Mouse (Mus musculus) forebrain, embryonic 16.5 days (tissue): ENCODE results near the gene Gm5926. TPM values are rescaled to one million over a fixed set of nuclear protein-coding genes. Genes with fewer than 3 reads are reported as not detected.
"Not testable (repeated sequence)": the region's sequence is repeated elsewhere in the genome, so short reads cannot be mapped to it uniquely, and the experiment has no call there.

Experiments
- ATAC-seq: fragments of 200-750 bp; cut with Nextera tagmentation; 2 replicates; pipeline ENCODE4 v1.8.0; 2017; ENCODE audit warnings: mild to moderate bottlenecking, moderate library complexity
- H3K27ac ChIP-seq: fragments of 300-500 bp; sonication (generic); 2 replicates; pipeline ENCODE4 v1.5.1; 2014; ENCODE audit warnings: low read length, control low read depth
- H3K27me3 ChIP-seq: fragments of 300-500 bp; sonication (generic); replicated peaks from 2 replicates; pipeline ENCODE4 v1.6.1; 2014; ENCODE audit warnings: low read length; ENCODE audit not compliant: control insufficient read depth, insufficient read depth
- H3K36me3 ChIP-seq: fragments of 300-500 bp; sonication (generic); 2 replicates; pipeline ENCODE4 v1.6.1; 2014; ENCODE audit not compliant: control insufficient read depth, insufficient read depth
- H3K4me1 ChIP-seq: fragments of 300-500 bp; sonication (generic); replicated peaks from 2 replicates; pipeline ENCODE4 v1.6.1; 2014; ENCODE audit warnings: low read length; ENCODE audit not compliant: control insufficient read depth, insufficient read depth
- H3K4me2 ChIP-seq: fragments of 300-500 bp; sonication (generic); 2 replicates; pipeline ENCODE4 v1.6.1; 2014; ENCODE audit warnings: mild to moderate bottlenecking, low read length, control low read depth
- H3K4me3 ChIP-seq: fragments of 300-500 bp; sonication (generic); replicated peaks from 2 replicates; pipeline ENCODE4 v1.5.1; 2014; ENCODE audit warnings: mild to moderate bottlenecking, low read length, control low read depth
- H3K9ac ChIP-seq: fragments of 300-500 bp; sonication (generic); replicated peaks from 2 replicates; pipeline ENCODE4 v1.6.1; 2014; ENCODE audit warnings: low read depth, low read length, control low read depth
- H3K9me3 ChIP-seq: fragments of 300-500 bp; sonication (generic); 2 replicates; pipeline ENCODE4 v1.6.1; 2016; ENCODE audit warnings: low read length; ENCODE audit not compliant: control insufficient read depth
- WGBS: fragments of 180-500 bp; shearing (Covaris S2); extraction: QIAGEN DNeasy Blood & Tissue Kit; methylation state at CpG from one replicate; pipeline ENCODE4 v1.1.7; 2014; 5-methylcytosine and 5-hydroxymethylcytosine counted together
- polyA plus RNA-seq: library from polyadenylated mRNA; unstranded; fragments of >200 nt; fragmentation: Nextera tagmentation; extraction: Ambion mirVana; gene quantifications from 2 replicates; pipeline ENCODE4 v1.2.1, GENCODE M21; 2015

Gm5926 gene
- polyA plus RNA-seq: not detected in 2 replicates

GRCm38 (mm10) chrX:32650416-32650815 lies at the start of gene Gm5926:
TSS of gene Gm5926 (plus strand) at chrX:32650716.
- H3K27me3 ChIP-seq, ATAC-seq, H3K9me3 ChIP-seq, H3K27ac ChIP-seq, H3K9ac ChIP-seq, H3K4me1 ChIP-seq, H3K4me2 ChIP-seq, H3K4me3 ChIP-seq, H3K36me3 ChIP-seq: not testable (repeated sequence)
- no CpG with 5 or more reads among the region's 1 CpGs for WGBS

DNA sequence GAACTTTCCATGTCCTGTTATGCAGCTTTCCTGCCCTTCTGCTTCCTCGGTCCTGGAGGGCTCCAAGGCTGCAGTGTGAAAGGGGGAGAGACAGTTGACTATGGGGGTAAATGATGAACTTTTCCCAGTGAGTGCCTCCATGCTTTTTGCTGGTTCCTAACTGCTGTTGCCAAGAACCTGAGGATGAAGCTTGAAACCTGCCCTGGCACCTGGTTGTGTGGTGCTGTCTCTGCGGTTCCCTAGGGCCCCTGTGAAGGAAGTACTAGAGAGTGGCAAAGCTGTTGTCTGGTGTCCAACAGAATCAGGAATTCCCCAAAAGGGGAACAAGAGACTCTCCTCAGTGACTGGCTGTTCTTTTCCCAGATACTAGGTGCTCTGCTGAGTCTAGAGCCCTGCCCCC lies 49.5 kb upstream of the Gm5926 start:
- not testable (repeated sequence) for H3K4me3 ChIP-seq, H3K27ac ChIP-seq, H3K4me2 ChIP-seq, ATAC-seq, H3K9me3 ChIP-seq, H3K9ac ChIP-seq, H3K36me3 ChIP-seq, H3K27me3 ChIP-seq, H3K4me1 ChIP-seq
- WGBS: 95% methylated on average over 1 of the region's 2 CpGs

DNA sequence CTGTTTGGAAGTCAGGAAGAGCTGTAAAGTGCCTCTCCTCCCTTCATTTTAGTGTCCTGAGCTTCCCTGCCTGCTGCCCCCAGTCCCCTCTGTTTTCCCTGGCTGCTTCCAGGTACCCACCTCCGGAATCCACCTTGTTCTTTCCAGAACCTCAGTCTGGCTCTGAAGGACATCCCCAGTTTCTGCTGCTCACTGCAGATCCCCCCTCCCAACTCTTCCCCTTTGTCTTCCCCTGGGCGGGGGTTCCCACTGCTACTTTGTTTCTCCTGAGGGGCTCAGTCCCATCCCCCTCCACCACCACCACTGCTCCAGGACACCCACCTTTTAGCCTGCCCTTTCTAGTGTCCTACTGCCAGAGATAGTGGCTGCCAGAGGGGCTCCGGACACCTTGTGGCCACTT lies 49.1 kb upstream of the Gm5926 start:
- H3K4me1 ChIP-seq, H3K27me3 ChIP-seq, H3K27ac ChIP-seq, H3K4me2 ChIP-seq, H3K36me3 ChIP-seq, H3K9ac ChIP-seq, H3K4me3 ChIP-seq, H3K9me3 ChIP-seq, ATAC-seq: not testable (repeated sequence)
- WGBS: 86% methylated on average over 3 of the region's 3 CpGs

Other genes starting within 250 kb of the Gm5926 start
- gene Btbd35f1, start 90.7 kb upstream of the Gm5926 start, polyA plus RNA-seq: not detected in 2 replicates
- not detected in 2 replicates for gene Btbd35f21, start 75.4 kb downstream of the Gm5926 start, polyA plus RNA-seq
- not detected in 2 replicates for gene Btbd35f30, start 243.9 kb downstream of the Gm5926 start, polyA plus RNA-seq